Mouse (Mus musculus) lung, adult 2 months (tissue): ENCODE measurements at regions not wholly inside any gene's neighbourhood (a gene's known extent, or its start where the extent isn't known, plus 50 kb on each side); places are given as distances from the start of the nearest gene placed in this dataset.
"Not testable (repeated sequence)": the region's sequence is repeated elsewhere in the genome, so short reads cannot be mapped to it uniquely, and the experiment has no call there.

Source experiments
- DNase-seq: peaks from one replicate; pipeline ENCODE4 v3.0.0; 2022
- H3K4me1 ChIP-seq: fragments of 200-500 bp; 2 replicates; pipeline ENCODE4 v1.6.1; 2011; ENCODE audit warnings: low read length; ENCODE audit not compliant: control insufficient read depth, insufficient read depth
- H3K4me3 ChIP-seq: fragments of 200-500 bp; replicated peaks from 2 replicates; pipeline ENCODE3; 2011; ENCODE audit warnings: low read depth, mild to moderate bottlenecking, control low read depth, low read length; ENCODE audit errors: extremely low read depth
- CTCF ChIP-seq: fragments of 200-500 bp; IDR thresholded peaks from 2 replicates; pipeline ENCODE4 v1.5.1; 2011; ENCODE audit warnings: mild to moderate bottlenecking, low read length, control low read depth; ENCODE audit not compliant: insufficient read depth
- POLR2A ChIP-seq: fragments of 200-500 bp; IDR thresholded peaks from 2 replicates; pipeline ENCODE4 v1.6.1; 2011; ENCODE audit warnings: low read depth, mild to moderate bottlenecking, control low read depth, low read length, borderline replicate concordance; ENCODE audit errors: extremely low read depth
- WGBS: fragments of 180-500 bp; shearing (Covaris S2); methylation state at CpG from one replicate; pipeline ENCODE4 v1.1.7; 2018; 5-methylcytosine and 5-hydroxymethylcytosine counted together

- DNase-seq = no peak
- 61% methylated on average over 12 of the region's 12 CpGs for WGBS
- TF ChIP-seq POLR2A (no peak), CTCF (no peak)
- H3K4me1 ChIP-seq = no peaks in the 10 kb centered on the region
- no peak overlapping the region for H3K4me3 ChIP-seq
Measured at GRCm38 (mm10) chr15:41977649-41978231, 1843.6 kb downstream of the 9330182O14Rik start.

- H3K4me1 ChIP-seq = no peaks in the 10 kb centered on the region
- TF ChIP-seq CTCF (no peak), POLR2A (no peak)
- 79% methylated on average over 6 of the region's 6 CpGs for WGBS
- DNase-seq = no peak
- H3K4me3 ChIP-seq = no peak overlapping the region
Measured at GRCm38 (mm10) chr15:41983261-41983660, 1849.1 kb downstream of the 9330182O14Rik start.

GRCm38 (mm10) chr15:41984267-41984666 is 1850.1 kb downstream of the 9330182O14Rik start:
- TF ChIP-seq CTCF (no peak), POLR2A (no peak)

GRCm38 (mm10) chr15:41986264-41986663 is 1852.1 kb downstream of the 9330182O14Rik start:
- no peak for DNase-seq
- TF ChIP-seq POLR2A = no peak
- no peak for TF ChIP-seq CTCF
- 67% methylated on average over 3 of the region's 3 CpGs for WGBS
- Histone ChIP-seq H3K4me3 (no peak overlapping the region), H3K4me1 (no peaks in the 10 kb centered on the region)

More at GRCm38 (mm10) chr15:41984267-41984666, 1850.1 kb downstream of the 9330182O14Rik start:
- WGBS = 87% methylated on average over 4 of the region's 4 CpGs
- no peak for DNase-seq
- Histone ChIP-seq H3K4me3 (no peak overlapping the region), H3K4me1 (no peaks in the 10 kb centered on the region)

GRCm38 (mm10) chr15:41989065-41989464 is 1854.9 kb downstream of the 9330182O14Rik start:
- no peak for DNase-seq
- Histone ChIP-seq H3K4me3 (no peak overlapping the region), H3K4me1 (no peaks in the 10 kb centered on the region)
- TF ChIP-seq POLR2A = no peak
- 54% methylated on average over 2 of the region's 2 CpGs for WGBS

GRCm38 (mm10) chr15:41991816-41992215 is 1857.7 kb downstream of the 9330182O14Rik start:
- Histone ChIP-seq H3K4me3 (no peak overlapping the region), H3K4me1 (no peaks in the 10 kb centered on the region)
- DNase-seq = no peak
- no peak for TF ChIP-seq CTCF
- no peak for TF ChIP-seq POLR2A

GRCm38 (mm10) chr15:42032286-42032685 is 1898.1 kb downstream of the 9330182O14Rik start:
- not testable (repeated sequence) for DNase-seq, H3K4me1 ChIP-seq, H3K4me3 ChIP-seq
- WGBS = 91% methylated on average over 12 of the region's 12 CpGs

GRCm38 (mm10) chr15:42047088-42047976 is 1913.2 kb downstream of the 9330182O14Rik start:
- no peak overlapping the region for H3K4me3 ChIP-seq
- H3K4me1 ChIP-seq = no peaks in the 10 kb centered on the region
- no peak for DNase-seq
- TF ChIP-seq POLR2A (no peak), CTCF (no peak)
- 73% methylated on average over 4 of the region's 4 CpGs for WGBS

GRCm38 (mm10) chr15:42056772-42057171 is 1922.6 kb downstream of the 9330182O14Rik start:
- 45% methylated on average over 3 of the region's 3 CpGs for WGBS
- TF ChIP-seq CTCF (no peak), POLR2A (no peak)
- Histone ChIP-seq H3K4me1 (no peaks in the 10 kb centered on the region), H3K4me3 (no peak overlapping the region)
- peak; percentile 7 for DNase-seq
